Mouse (Mus musculus) kidney, adult 2 months (tissue): ENCODE measurements around the gene AU041133.

Experiments used
- CTCF ChIP-seq: fragments of 200-500 bp; conservative IDR thresholded peaks from 2 replicates; pipeline ENCODE4 v1.5.1; 2011; ENCODE audit warnings: low read depth, mild to moderate bottlenecking, control low read depth, low read length, moderate library complexity, mixed read lengths; ENCODE audit not compliant: insufficient read depth, insufficient read length
- POLR2A ChIP-seq: fragments of 200-500 bp; IDR thresholded peaks from one replicate; pipeline ENCODE4 v1.6.1; 2011; ENCODE audit warnings: low read depth, low read length, control low read depth

- TF ChIP-seq CTCF = no peak
- no peak for TF ChIP-seq POLR2A
These were observed 19.8 kb downstream of the AU041133 start for GRCm38 (mm10) chr10:82147571-82147970.
